Mouse (Mus musculus) brain, embryonic 14.5 days (tissue): ENCODE measurements around the gene Ak7.

Experiments used
- CTCF ChIP-seq: fragments of 200-500 bp; IDR thresholded peaks from 2 replicates; pipeline ENCODE4 v1.5.1; 2012; ENCODE audit warnings: inconsistent platforms, mild to moderate bottlenecking, moderate library complexity, borderline replicate concordance; ENCODE audit not compliant: insufficient read depth, insufficient read length; ENCODE audit errors: extremely low read depth
- POLR2A ChIP-seq: fragments of 200-500 bp; IDR thresholded peaks from 2 replicates; pipeline ENCODE4 v1.6.1; 2012; ENCODE audit warnings: mild to moderate bottlenecking, inconsistent platforms, borderline replicate concordance; ENCODE audit not compliant: poor library complexity, insufficient read depth, insufficient read length, severe bottlenecking; ENCODE audit errors: extremely low read depth

- TF ChIP-seq POLR2A = no peak
- no peak for TF ChIP-seq CTCF
Observed at GRCm38 (mm10) chr12:105727268-105727667, 21.5 kb downstream of the Ak7 start.
